Comparison of ENCODE assay signal across 7 mouse cellular contexts in genomic region chr12:72831711-72832432, GRCm38 (mm10).
DNase-seq lines count a peak whose midpoint lies in the region; ATAC-seq and TF ChIP-seq lines count a peak whose summit lies in the region.

No protein-coding gene starts in this region.

- peak overlapping the region; percentile 44 for H3K4me3 ChIP-seq in forebrain, embryonic 16.5 days (replicated peaks; ENCODE audit: low read length)
- H3K4me3 ChIP-seq in hindbrain, embryonic 13.5 days, result peak overlapping the region; percentile 43
- peak overlapping the region; percentile 41 for H3K4me3 ChIP-seq in midbrain, postnatal 0 days (ENCODE audit: low read depth, low read length)

- no peaks in the 10 kb centered on the region for H3K36me3 ChIP-seq in forebrain, embryonic 16.5 days (ENCODE audit: control insufficient read depth, insufficient read depth)
- no peaks in the 10 kb centered on the region for H3K36me3 ChIP-seq in hindbrain, embryonic 13.5 days
- H3K36me3 ChIP-seq in midbrain, postnatal 0 days (ENCODE audit: insufficient read depth, low read length), result no peaks in the 10 kb centered on the region

- peak overlapping the region; percentile 63 for H3K4me2 ChIP-seq in forebrain, embryonic 16.5 days (ENCODE audit: low read length)
- peak overlapping the region; percentile 63 for H3K4me2 ChIP-seq in hindbrain, embryonic 13.5 days
- peak overlapping the region; percentile 65 for H3K4me2 ChIP-seq in midbrain, postnatal 0 days (ENCODE audit: low read depth, low read length, poor library complexity, severe bottlenecking)

- TF ChIP-seq CTCF in midbrain, postnatal 0 days (IDR thresholded peaks at IDR 0.05), result no peak

- peak overlapping the region; percentile 59 for H3K9ac ChIP-seq in forebrain, embryonic 16.5 days (replicated peaks; ENCODE audit: low read depth, low read length)
- H3K9ac ChIP-seq in hindbrain, embryonic 13.5 days, result peak overlapping the region; percentile 71
- H3K9ac ChIP-seq in midbrain, postnatal 0 days (replicated peaks; ENCODE audit: low read length, poor library complexity, severe bottlenecking), result peak overlapping the region; percentile 69

- intact Hi-C loops in left cerebral cortex, postnatal 10 days (cut with DNase I), result no loop called here

- peaks cover 14% of the 10 kb centered on the region for H3K4me1 ChIP-seq in forebrain, embryonic 16.5 days (replicated peaks; ENCODE audit: control insufficient read depth, insufficient read depth, low read length)
- H3K4me1 ChIP-seq in hindbrain, embryonic 13.5 days (replicated peaks), result peaks cover 11% of the 10 kb centered on the region
- no peaks in the 10 kb centered on the region; the same call in 1 of the 2 replicates for H3K4me1 ChIP-seq in midbrain, postnatal 0 days (ENCODE audit: insufficient read depth, low read length)

- peak; percentile 90 for ATAC-seq in forebrain, embryonic 16.5 days
- peak; percentile 81 for ATAC-seq in hindbrain, embryonic 13.5 days (ENCODE audit: low FRiP score)
- ATAC-seq in midbrain, postnatal 0 days (ENCODE audit: low FRiP score), result peak; percentile 69

- peak; percentile 77 for DNase-seq in adrenal gland, adult 2 months
- peak; percentile 38 for DNase-seq in cerebellum, adult 11 months
- peak; percentile 73 to 80 for DNase-seq in left cerebral cortex, postnatal 10 days (ENCODE audit: extremely low spot score in 1 of 2, low spot score in 2 of 2)
- DNase-seq in midbrain, postnatal 0 days (ENCODE audit: low spot score), result peak; percentile 68
- no peak for DNase-seq in spleen, postnatal 4 days (ENCODE audit: low spot score in 2 of 2)

- WGBS in forebrain, embryonic 16.5 days, result 6% methylated on average over 39 of the region's 42 CpGs
- 6% methylated on average over 42 of the region's 42 CpGs for WGBS in hindbrain, embryonic 13.5 days
- WGBS in midbrain, postnatal 0 days, result 7% methylated on average over 40 of the region's 42 CpGs

- H3K27ac ChIP-seq in forebrain, embryonic 16.5 days (ENCODE audit: low read length), result peak overlapping the region; percentile 11; the same call in 1 of the 2 replicates
- H3K27ac ChIP-seq in hindbrain, embryonic 13.5 days, result peak overlapping the region; percentile 64
- peak overlapping the region; percentile 65 for H3K27ac ChIP-seq in midbrain, postnatal 0 days (ENCODE audit: low read depth, low read length)

- H3K9me3 ChIP-seq in forebrain, embryonic 16.5 days (ENCODE audit: control insufficient read depth, low read length), result no peaks in the 10 kb centered on the region
- H3K9me3 ChIP-seq in hindbrain, embryonic 13.5 days, result no peaks in the 10 kb centered on the region
- H3K9me3 ChIP-seq in midbrain, postnatal 0 days (ENCODE audit: low read length), result no peaks in the 10 kb centered on the region

- H3K27me3 ChIP-seq in forebrain, embryonic 16.5 days (replicated peaks; ENCODE audit: control insufficient read depth, insufficient read depth, low read length), result peaks cover 15% of the 10 kb centered on the region
- H3K27me3 ChIP-seq in hindbrain, embryonic 13.5 days, result peaks cover 75% of the 10 kb centered on the region
- peaks cover 3% of the 10 kb centered on the region; the same call in 1 of the 2 replicates for H3K27me3 ChIP-seq in midbrain, postnatal 0 days (ENCODE audit: insufficient read depth, low read length)

Comparison
In these comparisons a context has a peak if more than half of its experiments do, and no peak if none do; other contexts are left out.
1. DNase-seq: peak in adrenal gland, adult 2 months (single experiment), cerebellum, adult 11 months (single experiment), left cerebral cortex, postnatal 10 days (2 of 2) and midbrain, postnatal 0 days (single experiment); none in spleen, postnatal 4 days (0 of 2).
2. H3K27ac ChIP-seq: peak in every context shown above with its lines; median percentile 65 in midbrain, postnatal 0 days; 64 in hindbrain, embryonic 13.5 days; 11 in forebrain, embryonic 16.5 days.
3. Peak in every context shown above with its lines, with median percentiles within 50 percentile points of each other: ATAC-seq, H3K4me2 ChIP-seq, H3K4me3 ChIP-seq and H3K9ac ChIP-seq.